Mouse (Mus musculus) liver, embryonic 14.5 days (tissue): ENCODE results near the gene Phf14.

Experiments used
- CTCF ChIP-seq: IDR thresholded peaks from 2 replicates; pipeline ENCODE4 v1.5.1; 2016; ENCODE audit warnings: antibody characterized with exemption, low read depth, control low read depth
- EP300 ChIP-seq: IDR thresholded peaks from 2 replicates; pipeline ENCODE4 v1.6.1; 2016; ENCODE audit warnings: antibody characterized with exemption, low read depth

DNA sequence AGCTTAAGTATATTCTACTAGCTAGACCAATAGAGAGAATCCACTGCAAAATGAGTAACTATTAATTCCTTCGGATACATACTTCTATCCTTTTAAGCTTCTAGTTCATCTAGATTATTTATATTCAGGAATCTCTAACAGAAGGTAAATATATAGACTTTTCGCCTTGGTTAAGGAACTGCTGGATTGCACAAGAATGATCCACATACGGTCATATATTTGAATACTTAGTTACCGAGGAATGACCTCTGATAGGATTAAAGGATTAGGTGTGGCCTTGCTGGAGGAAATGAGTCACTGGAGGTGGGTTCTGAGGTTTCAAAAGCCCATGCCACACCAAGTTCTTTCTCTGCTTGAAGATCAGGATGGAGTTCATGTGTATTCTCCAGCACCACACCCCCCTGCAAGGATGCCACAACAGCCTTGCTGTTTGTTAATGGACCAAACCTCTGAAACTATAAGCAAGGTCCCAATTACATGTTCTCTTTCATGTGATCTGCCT is 6.7 kb upstream of the Phf14 start:
- TF ChIP-seq CTCF (no peak), EP300 (no peak)
